Mouse (Mus musculus) neural tube, embryonic 10.5 days (tissue): ENCODE data around the gene Knop1.
A peak's percentile ranks its signal among the peaks of the same experiment; 100 is the strongest.

Source experiments
- DNase-seq: peaks from one replicate; pipeline ENCODE4 v3.0.0-alpha.2; 2017; ENCODE audit warnings: low spot score; ENCODE audit errors: extremely low spot score

Knop1 gene

GRCm38 (mm10) chr7:118855877-118856304 lies at the start of gene Knop1:
TSS of gene Knop1 (minus strand) at chr7:118856254.
- no peak for DNase-seq

GRCm38 (mm10) chr7:118904530-118904929 lies 48.5 kb upstream of the Knop1 start:
- DNase-seq = no peak

GRCm38 (mm10) chr7:118903879-118904278 lies 47.8 kb upstream of the Knop1 start:
- DNase-seq = no peak

- no peak for DNase-seq
These were observed 46.9 kb upstream of the Knop1 start for GRCm38 (mm10) chr7:118902944-118903343.

GRCm38 (mm10) chr7:118900090-118900489 lies 44.0 kb upstream of the Knop1 start:
- DNase-seq = no peak

GRCm38 (mm10) chr7:118898063-118898462 lies 42.0 kb upstream of the Knop1 start:
- no peak for DNase-seq

- no peak for DNase-seq
These were observed 39.7 kb upstream of the Knop1 start for GRCm38 (mm10) chr7:118895469-118896450.

- peak; percentile 25 for DNase-seq
These were observed 33.1 kb upstream of the Knop1 start for GRCm38 (mm10) chr7:118889046-118889680.

- DNase-seq = peak; percentile 23
These were observed 31.4 kb upstream of the Knop1 start for GRCm38 (mm10) chr7:118887303-118888055.

GRCm38 (mm10) chr7:118884969-118885368 lies 28.9 kb upstream of the Knop1 start:
- no peak for DNase-seq

- DNase-seq = no peak
These were observed 27.9 kb upstream of the Knop1 start for GRCm38 (mm10) chr7:118883957-118884356.

- DNase-seq = no peak
These were observed 23.5 kb upstream of the Knop1 start for GRCm38 (mm10) chr7:118879466-118880029.

GRCm38 (mm10) chr7:118865362-118865761 lies 9.3 kb upstream of the Knop1 start:
- no peak for DNase-seq

- no peak for DNase-seq
These were observed 2.6 kb upstream of the Knop1 start for GRCm38 (mm10) chr7:118858640-118859039.

GRCm38 (mm10) chr7:118855171-118855876 lies 730 bp downstream of the Knop1 start, which contains the start of gene Iqck:
TSS of gene Iqck (plus strand) at chr7:118855752.
- DNase-seq = peak; percentile 93

- DNase-seq = no peak
These were observed 1.4 kb downstream of the Knop1 start for GRCm38 (mm10) chr7:118854606-118855005.

- no peak for DNase-seq
These were observed 3.4 kb downstream of the Knop1 start for GRCm38 (mm10) chr7:118852611-118853010.

GRCm38 (mm10) chr7:118851571-118851970 lies 4.5 kb downstream of the Knop1 start:
- no peak for DNase-seq

GRCm38 (mm10) chr7:118850676-118851290 lies 5.3 kb downstream of the Knop1 start:
- no peak for DNase-seq
